Mouse (Mus musculus) thymus, postnatal 10 days (tissue): ENCODE data around the gene Dbn1.
"Not testable (repeated sequence)": the region's sequence is repeated elsewhere in the genome, so short reads cannot be mapped to it uniquely, and the experiment has no call there.

ENCODE experiments used
- DNase-seq, 2 experiments: peaks; one replicate each; pipeline ENCODE4 v3.0.0; 2021; ENCODE audit warnings: low spot score in 2 of 2

The Dbn1 gene

GRCm38 (mm10) chr13:55450511-55450980 lies 37.4 kb downstream of the Dbn1 start:
- no peak for DNase-seq

- DNase-seq, result peak; percentile 63 to 64
These were observed 38.1 kb downstream of the Dbn1 start for GRCm38 (mm10) chr13:55449679-55450441.

GRCm38 (mm10) chr13:55449205-55449604 lies 38.7 kb downstream of the Dbn1 start:
- DNase-seq, result peak; percentile 31 to 47

GRCm38 (mm10) chr13:55448131-55448530 lies 39.8 kb downstream of the Dbn1 start:
- DNase-seq, result peak in 1 of 2 experiments; percentile 11

GRCm38 (mm10) chr13:55447543-55447943 lies 40.4 kb downstream of the Dbn1 start:
- DNase-seq, result peak; percentile 69 to 73

- DNase-seq, result no peak
These were observed 41.3 kb downstream of the Dbn1 start for GRCm38 (mm10) chr13:55446483-55447105.

GRCm38 (mm10) chr13:55445361-55446091 lies 42.4 kb downstream of the Dbn1 start:
- DNase-seq, result peak; percentile 48 to 55

GRCm38 (mm10) chr13:55444937-55445315 lies 43.0 kb downstream of the Dbn1 start, which contains the start of gene Grk6:
Grk6 (plus strand) TSS chr13:55445072.
- DNase-seq, result peak; percentile 97 to 100

GRCm38 (mm10) chr13:55444286-55444936 lies 43.5 kb downstream of the Dbn1 start:
- DNase-seq, result peak; percentile 79 to 81

- no peak for DNase-seq
These were observed 44.1 kb downstream of the Dbn1 start for GRCm38 (mm10) chr13:55443799-55444285.

- not testable (repeated sequence) for DNase-seq
These were observed 50.7 kb downstream of the Dbn1 start for GRCm38 (mm10) chr13:55437111-55437629.

- peak; percentile 58 to 68 for DNase-seq
These were observed 55.8 kb downstream of the Dbn1 start for GRCm38 (mm10) chr13:55431889-55432685.

- DNase-seq, result no peak
These were observed 57.3 kb downstream of the Dbn1 start for GRCm38 (mm10) chr13:55430566-55430965.

- DNase-seq, result no peak
These were observed 58.6 kb downstream of the Dbn1 start for GRCm38 (mm10) chr13:55429226-55429888.

GRCm38 (mm10) chr13:55426613-55427012 lies 61.3 kb downstream of the Dbn1 start, which contains the start of gene F12:
F12 (minus strand) TSS chr13:55426793.
- DNase-seq, result no peak
